Mouse (Mus musculus) brown adipose tissue, adult 24 weeks (tissue): ENCODE data around the gene Gm14391. TPM values are rescaled to one million over a fixed set of nuclear protein-coding genes. Genes with fewer than 3 reads are reported as not detected.

Experiments
- polyA plus RNA-seq: library from polyadenylated mRNA; stranded (reverse); fragments of >200 nt; gene quantifications from 2 replicates; pipeline ENCODE4 v1.2.4, GENCODE M21; 2012; ENCODE audit not compliant: missing spikeins, insufficient read depth, insufficient read length

Gene Gm14391
- polyA plus RNA-seq, 1 experiment = 8.2 TPM

Other genes with a start within 250 kb of the Gm14391 start
- gene Gm14444, start 196.7 kb downstream of the Gm14391 start, polyA plus RNA-seq = 1.4 and 1.9 TPM in 2 replicates
- not detected in 2 replicates for gene Gm14393, start 139.1 kb downstream of the Gm14391 start, polyA plus RNA-seq
- gene Gm14399, start 64.9 kb downstream of the Gm14391 start, polyA plus RNA-seq = 21.5 and 28.4 TPM in 2 replicates
- 0.54 and 1.1 TPM in 2 replicates for gene Gm14443, start 31.0 kb downstream of the Gm14391 start, polyA plus RNA-seq
- 8.0 and 11.8 TPM in 2 replicates for gene Gm14440, start 68.2 kb upstream of the Gm14391 start, polyA plus RNA-seq
- gene Gm4631, start 131.3 kb upstream of the Gm14391 start, polyA plus RNA-seq = 29.6 and 34.6 TPM in 2 replicates
- gene Zfp968, start 165.5 kb upstream of the Gm14391 start, polyA plus RNA-seq = 2.6 and 3.3 TPM in 2 replicates
- 11.3 TPM in 1 of 2 replicates, not detected in the other for gene Gm4724, start 228.9 kb upstream of the Gm14391 start, polyA plus RNA-seq